Mouse (Mus musculus): ENCODE measurements at regions not wholly inside any gene's neighbourhood (a gene's known extent, or its start where the extent isn't known, plus 50 kb on each side); places are given as distances from the start of the nearest gene placed in this dataset.

- Histone ChIP-seq H3K4me2 (replicated peaks) (peak overlapping the region; percentile 38), H3K27ac (replicated peaks) (peak overlapping the region; percentile 85), H3K9me3 (no peaks in the 10 kb centered on the region), H3K4me1 (peaks cover 21% of the 10 kb centered on the region), H3K27me3 (no peaks in the 10 kb centered on the region), H3K36me3 (no peaks in the 10 kb centered on the region), H3K9ac (replicated peaks) (no peak overlapping the region), H3K4me3 (no peak overlapping the region)
- 77% methylated on average over 12 of the region's 12 CpGs for WGBS
- no peak for ATAC-seq (replicated peaks)
Measured at GRCm38 (mm10) chr13:37514641-37515305, 169.8 kb downstream of the Ly86 start.

GRCm38 (mm10) chr13:37517055-37517807 lies 172.2 kb downstream of the Ly86 start:
- ATAC-seq (replicated peaks): 0 out of 2 replicates have a peak, but pooled peaks have one; percentile 60
- WGBS: 20% methylated on average over 14 of the region's 14 CpGs
- Histone ChIP-seq H3K36me3 (no peaks in the 10 kb centered on the region), H3K4me3 (no peak overlapping the region), H3K27ac (replicated peaks) (no peak overlapping the region), H3K9me3 (no peaks in the 10 kb centered on the region), H3K27me3 (no peaks in the 10 kb centered on the region), H3K4me2 (replicated peaks) (no peak overlapping the region), H3K9ac (replicated peaks) (no peak overlapping the region), H3K4me1 (peaks cover 21% of the 10 kb centered on the region)

GRCm38 (mm10) chr13:37519948-37520347 lies 174.9 kb downstream of the Ly86 start:
- WGBS: 74% methylated on average over 3 of the region's 3 CpGs
- Histone ChIP-seq H3K27me3 (peaks cover 7% of the 10 kb centered on the region), H3K4me1 (peaks cover 8% of the 10 kb centered on the region), H3K9ac (replicated peaks) (no peak overlapping the region), H3K4me3 (no peak overlapping the region), H3K9me3 (no peaks in the 10 kb centered on the region), H3K4me2 (replicated peaks) (no peak overlapping the region), H3K27ac (replicated peaks) (no peak overlapping the region), H3K36me3 (no peaks in the 10 kb centered on the region)
- ATAC-seq (replicated peaks): no peak

GRCm38 (mm10) chr13:37525097-37525726 lies 180.2 kb downstream of the Ly86 start:
- no peak overlapping the region for H3K27ac ChIP-seq (replicated peaks)
- peaks cover 19% of the 10 kb centered on the region for H3K27me3 ChIP-seq
- no peak overlapping the region for H3K4me3 ChIP-seq
- no peaks in the 10 kb centered on the region for H3K36me3 ChIP-seq
- ATAC-seq (replicated peaks): no peak
- no peaks in the 10 kb centered on the region for H3K4me1 ChIP-seq
- H3K4me2 ChIP-seq (replicated peaks): no peak overlapping the region
- 49% methylated on average over 15 of the region's 15 CpGs for WGBS
- no peak overlapping the region for H3K9ac ChIP-seq (replicated peaks)
- no peaks in the 10 kb centered on the region for H3K9me3 ChIP-seq

- no peaks in the 10 kb centered on the region for H3K4me1 ChIP-seq
- H3K27me3 ChIP-seq: peaks cover 23% of the 10 kb centered on the region
- no peak overlapping the region for H3K4me2 ChIP-seq (replicated peaks)
- H3K4me3 ChIP-seq: no peak overlapping the region
- no peak overlapping the region for H3K9ac ChIP-seq (replicated peaks)
- WGBS: 90% methylated on average over 8 of the region's 8 CpGs
- ATAC-seq (replicated peaks): no peak
- no peaks in the 10 kb centered on the region for H3K36me3 ChIP-seq
- H3K9me3 ChIP-seq: no peaks in the 10 kb centered on the region
- no peak overlapping the region for H3K27ac ChIP-seq (replicated peaks)
Measured at GRCm38 (mm10) chr13:37526102-37526501, 181.1 kb downstream of the Ly86 start.

GRCm38 (mm10) chr13:37528380-37528779 lies 183.4 kb downstream of the Ly86 start:
- H3K36me3 ChIP-seq: no peaks in the 10 kb centered on the region
- H3K4me1 ChIP-seq: no peaks in the 10 kb centered on the region
- H3K4me2 ChIP-seq (replicated peaks): no peak overlapping the region
- peaks cover 22% of the 10 kb centered on the region for H3K27me3 ChIP-seq
- ATAC-seq (replicated peaks): no peak
- H3K9ac ChIP-seq (replicated peaks): no peak overlapping the region
- no peaks in the 10 kb centered on the region for H3K9me3 ChIP-seq
- 56% methylated on average over 9 of the region's 9 CpGs for WGBS
- H3K27ac ChIP-seq (replicated peaks): no peak overlapping the region
- H3K4me3 ChIP-seq: no peak overlapping the region

- H3K4me2 ChIP-seq (replicated peaks): no peak overlapping the region
- no peak overlapping the region for H3K4me3 ChIP-seq
- H3K27me3 ChIP-seq: peaks cover 17% of the 10 kb centered on the region
- no peaks in the 10 kb centered on the region for H3K36me3 ChIP-seq
- WGBS: 83% methylated on average over 7 of the region's 7 CpGs
- H3K27ac ChIP-seq (replicated peaks): no peak overlapping the region
- H3K9ac ChIP-seq (replicated peaks): no peak overlapping the region
- H3K4me1 ChIP-seq: no peaks in the 10 kb centered on the region
- H3K9me3 ChIP-seq: no peaks in the 10 kb centered on the region
- ATAC-seq (replicated peaks): no peak
Measured at GRCm38 (mm10) chr13:37528876-37529275, 183.9 kb downstream of the Ly86 start.

- H3K36me3 ChIP-seq: no peaks in the 10 kb centered on the region
- no peak overlapping the region for H3K27ac ChIP-seq (replicated peaks)
- H3K9me3 ChIP-seq: no peaks in the 10 kb centered on the region
- no peak overlapping the region for H3K4me3 ChIP-seq
- no peaks in the 10 kb centered on the region for H3K4me1 ChIP-seq
- H3K4me2 ChIP-seq (replicated peaks): no peak overlapping the region
- WGBS: 71% methylated on average over 8 of the region's 8 CpGs
- H3K9ac ChIP-seq (replicated peaks): no peak overlapping the region
- H3K27me3 ChIP-seq: peaks cover 7% of the 10 kb centered on the region
- ATAC-seq (replicated peaks): no peak
Measured at GRCm38 (mm10) chr13:37531512-37532183, 186.6 kb downstream of the Ly86 start.

GRCm38 (mm10) chr13:37532596-37533170 lies 187.7 kb downstream of the Ly86 start:
- WGBS: 74% methylated on average over 7 of the region's 7 CpGs
- Histone ChIP-seq H3K4me3 (no peak overlapping the region), H3K4me1 (no peaks in the 10 kb centered on the region), H3K9ac (replicated peaks) (no peak overlapping the region), H3K9me3 (no peaks in the 10 kb centered on the region), H3K27me3 (peaks cover 7% of the 10 kb centered on the region; the same call in 1 of the 2 replicates), H3K27ac (replicated peaks) (no peak overlapping the region), H3K36me3 (no peaks in the 10 kb centered on the region), H3K4me2 (replicated peaks) (no peak overlapping the region)
- ATAC-seq (replicated peaks): no peak

GRCm38 (mm10) chr13:37533851-37534250 lies 188.8 kb downstream of the Ly86 start:
- Histone ChIP-seq H3K9ac (replicated peaks) (no peak overlapping the region), H3K9me3 (no peaks in the 10 kb centered on the region), H3K36me3 (no peaks in the 10 kb centered on the region), H3K27ac (replicated peaks) (no peak overlapping the region), H3K4me3 (no peak overlapping the region), H3K27me3 (peaks cover 4% of the 10 kb centered on the region; the same call in 1 of the 2 replicates), H3K4me2 (replicated peaks) (no peak overlapping the region), H3K4me1 (no peaks in the 10 kb centered on the region)
- ATAC-seq (replicated peaks): no peak
- 82% methylated on average over 4 of the region's 4 CpGs for WGBS

GRCm38 (mm10) chr13:37537330-37537729 lies 192.3 kb downstream of the Ly86 start:
- no peaks in the 10 kb centered on the region for H3K9me3 ChIP-seq
- H3K9ac ChIP-seq (replicated peaks): no peak overlapping the region
- WGBS: 87% methylated on average over 6 of the region's 6 CpGs
- H3K36me3 ChIP-seq: no peaks in the 10 kb centered on the region
- no peak overlapping the region for H3K4me2 ChIP-seq (replicated peaks)
- no peak for ATAC-seq (replicated peaks)
- H3K4me3 ChIP-seq: no peak overlapping the region
- no peak overlapping the region for H3K27ac ChIP-seq (replicated peaks)
- no peaks in the 10 kb centered on the region for H3K27me3 ChIP-seq
- H3K4me1 ChIP-seq: no peaks in the 10 kb centered on the region

- Histone ChIP-seq H3K4me2 (replicated peaks) (no peak overlapping the region), H3K27me3 (no peaks in the 10 kb centered on the region), H3K27ac (replicated peaks) (no peak overlapping the region), H3K36me3 (no peaks in the 10 kb centered on the region), H3K9ac (replicated peaks) (no peak overlapping the region), H3K4me1 (no peaks in the 10 kb centered on the region), H3K4me3 (no peak overlapping the region), H3K9me3 (no peaks in the 10 kb centered on the region)
- no peak for ATAC-seq (replicated peaks)
- 83% methylated on average over 6 of the region's 6 CpGs for WGBS
Measured at GRCm38 (mm10) chr13:37537793-37538192, 192.8 kb downstream of the Ly86 start.
